Mouse (Mus musculus): Measurements from ENCODE around the gene Spout1. TPM values are rescaled to one million over a fixed set of nuclear protein-coding genes. Genes with fewer than 3 reads are reported as not detected.
"Not testable (repeated sequence)": the region's sequence is repeated elsewhere in the genome, so short reads cannot be mapped to it uniquely, and the experiment has no call there.

The Spout1 gene
- polyA plus RNA-seq, 1 experiment from 2014 or later: 21.7 TPM

- H3K27ac ChIP-seq (ENCODE audit: low read length): no peak overlapping the region
- H3K4me2 ChIP-seq (replicated peaks; ENCODE audit: low read depth, low read length): no peak overlapping the region
- no peaks in the 10 kb centered on the region for H3K9me3 ChIP-seq (ENCODE audit: low read length)
- no peaks in the 10 kb centered on the region for H3K27me3 ChIP-seq (replicated peaks; ENCODE audit: insufficient read depth, low read length)
- no peak for DNase-seq (ENCODE audit: low spot score)
- TF ChIP-seq CTCF (IDR thresholded peaks at IDR 0.05) (no peak), EP300 (IDR thresholded peaks at IDR 0.05) (no peak)
- peaks cover 13% of the 10 kb centered on the region; the same call in 1 of the 2 replicates for H3K4me1 ChIP-seq (ENCODE audit: insufficient read depth, low read depth, low read length)
- no peak overlapping the region for H3K4me3 ChIP-seq (ENCODE audit: low read depth, low read length)
- 94% methylated on average over 20 of the region's 20 CpGs for WGBS
- peaks cover 19% of the 10 kb centered on the region for H3K36me3 ChIP-seq (ENCODE audit: insufficient read depth, low read length)
- no peak overlapping the region for H3K9ac ChIP-seq (replicated peaks; ENCODE audit: low read depth)
- ATAC-seq: no peak
These were observed 4.6 kb downstream of the Spout1 start for GRCm38 (mm10) chr2:30173541-30174240.

GRCm38 (mm10) chr2:30171997-30172382, 6.3 kb downstream of the Spout1 start:
- ATAC-seq: no peak; the same call in 1 of the 2 replicates
- Histone ChIP-seq H3K9me3 (ENCODE audit: low read length) (no peaks in the 10 kb centered on the region), H3K27me3 (replicated peaks; ENCODE audit: insufficient read depth, low read length) (no peaks in the 10 kb centered on the region), H3K4me1 (ENCODE audit: insufficient read depth, low read depth, low read length) (peaks cover 5% of the 10 kb centered on the region; the same call in 1 of the 2 replicates), H3K9ac (replicated peaks; ENCODE audit: low read depth) (peak overlapping the region; percentile 55), H3K27ac (ENCODE audit: low read length) (peak overlapping the region; percentile 86; the same call in 1 of the 2 replicates), H3K36me3 (ENCODE audit: insufficient read depth, low read length) (peaks cover 19% of the 10 kb centered on the region), H3K4me3 (ENCODE audit: low read depth, low read length) (peak overlapping the region; percentile 57), H3K4me2 (replicated peaks; ENCODE audit: low read depth, low read length) (peak overlapping the region; percentile 96)
- no peak for DNase-seq (ENCODE audit: low spot score)
- 1% methylated on average over 19 of the region's 19 CpGs for WGBS
- no peak for TF ChIP-seq EP300 (IDR thresholded peaks at IDR 0.05)
- no peak for TF ChIP-seq CTCF (IDR thresholded peaks at IDR 0.05)

GRCm38 (mm10) chr2:30171371-30171996, 6.8 kb downstream of the Spout1 start, which contains the start of gene Endog:
Endog (plus strand) TSS chr2:30171493.
- Histone ChIP-seq H3K9ac (replicated peaks; ENCODE audit: low read depth) (peak within 1 kb of the TSS; percentile 55), H3K27me3 (replicated peaks; ENCODE audit: insufficient read depth, low read length) (no peaks in the 10 kb centered on the region), H3K27ac (ENCODE audit: low read length) (peak within 1 kb of the TSS; percentile 86), H3K36me3 (ENCODE audit: insufficient read depth, low read length) (peaks cover 19% of the 10 kb centered on the region), H3K9me3 (ENCODE audit: low read length) (no peaks in the 10 kb centered on the region), H3K4me2 (replicated peaks; ENCODE audit: low read depth, low read length) (peak within 1 kb of the TSS; percentile 96), H3K4me1 (ENCODE audit: insufficient read depth, low read depth, low read length) (peaks cover 5% of the 10 kb centered on the region; the same call in 1 of the 2 replicates), H3K4me3 (ENCODE audit: low read depth, low read length) (peak within 1 kb of the TSS; percentile 57)
- peak; percentile 98 for ATAC-seq
- WGBS: under 1% methylated on average over 55 of the region's 75 CpGs
- DNase-seq (ENCODE audit: low spot score): peak; percentile 92
- TF ChIP-seq EP300 (IDR thresholded peaks at IDR 0.05): no peak
- TF ChIP-seq CTCF (IDR thresholded peaks at IDR 0.05): no peak

- H3K4me3 ChIP-seq (ENCODE audit: low read depth, low read length): no peak overlapping the region
- no peak overlapping the region for H3K4me2 ChIP-seq (replicated peaks; ENCODE audit: low read depth, low read length)
- H3K36me3 ChIP-seq (ENCODE audit: insufficient read depth, low read length): no peaks in the 10 kb centered on the region
- no peaks in the 10 kb centered on the region for H3K9me3 ChIP-seq (ENCODE audit: low read length)
- H3K27ac ChIP-seq (ENCODE audit: low read length): no peak overlapping the region
- TF ChIP-seq EP300 (IDR thresholded peaks at IDR 0.05) (no peak), CTCF (IDR thresholded peaks at IDR 0.05) (peak; percentile 51)
- WGBS: 62% methylated on average over 4 of the region's 4 CpGs
- H3K4me1 ChIP-seq (ENCODE audit: insufficient read depth, low read depth, low read length): no peaks in the 10 kb centered on the region
- ATAC-seq: no peak
- H3K9ac ChIP-seq (replicated peaks; ENCODE audit: low read depth): no peak overlapping the region
- H3K27me3 ChIP-seq (replicated peaks; ENCODE audit: insufficient read depth, low read length): no peaks in the 10 kb centered on the region
- no peak for DNase-seq (ENCODE audit: low spot score)
These were observed 11.6 kb downstream of the Spout1 start for GRCm38 (mm10) chr2:30166677-30167076.

- ATAC-seq (no peak), DNase-seq (ENCODE audit: low spot score) (no peak)
- WGBS: 36% methylated on average over 9 of the region's 9 CpGs
- H3K9me3 ChIP-seq (ENCODE audit: low read length): no peaks in the 10 kb centered on the region
- no peak overlapping the region for H3K9ac ChIP-seq (replicated peaks; ENCODE audit: low read depth)
- H3K36me3 ChIP-seq (ENCODE audit: insufficient read depth, low read length): no peaks in the 10 kb centered on the region
- H3K27me3 ChIP-seq (replicated peaks; ENCODE audit: insufficient read depth, low read length): no peaks in the 10 kb centered on the region
- H3K4me1 ChIP-seq (ENCODE audit: insufficient read depth, low read depth, low read length): no peaks in the 10 kb centered on the region
- no peak for TF ChIP-seq EP300 (IDR thresholded peaks at IDR 0.05)
- no peak for TF ChIP-seq CTCF (IDR thresholded peaks at IDR 0.05)
- no peak overlapping the region for H3K4me3 ChIP-seq (ENCODE audit: low read depth, low read length)
- no peak overlapping the region for H3K27ac ChIP-seq (ENCODE audit: low read length)
- no peak overlapping the region for H3K4me2 ChIP-seq (replicated peaks; ENCODE audit: low read depth, low read length)
These were observed 13.8 kb downstream of the Spout1 start for GRCm38 (mm10) chr2:30164340-30164932.

- H3K27me3 ChIP-seq (replicated peaks; ENCODE audit: insufficient read depth, low read length): no peaks in the 10 kb centered on the region
- TF ChIP-seq EP300 (IDR thresholded peaks at IDR 0.05) (no peak), CTCF (IDR thresholded peaks at IDR 0.05) (peak; percentile 85)
- no peak overlapping the region for H3K9ac ChIP-seq (replicated peaks; ENCODE audit: low read depth)
- H3K27ac ChIP-seq (ENCODE audit: low read length): no peak overlapping the region
- H3K4me3 ChIP-seq (ENCODE audit: low read depth, low read length): no peak overlapping the region
- H3K4me1 ChIP-seq (ENCODE audit: insufficient read depth, low read depth, low read length): no peaks in the 10 kb centered on the region
- H3K9me3 ChIP-seq (ENCODE audit: low read length): no peaks in the 10 kb centered on the region
- no peaks in the 10 kb centered on the region for H3K36me3 ChIP-seq (ENCODE audit: insufficient read depth, low read length)
- ATAC-seq (no peak), DNase-seq (ENCODE audit: low spot score) (peak; percentile 65)
- H3K4me2 ChIP-seq (replicated peaks; ENCODE audit: low read depth, low read length): no peak overlapping the region
These were observed 16.4 kb downstream of the Spout1 start for GRCm38 (mm10) chr2:30161809-30162208.

GRCm38 (mm10) chr2:30159871-30160270, 18.4 kb downstream of the Spout1 start:
- ATAC-seq; H3K27me3 ChIP-seq (replicated peaks; ENCODE audit: insufficient read depth, low read length); H3K36me3 ChIP-seq (ENCODE audit: insufficient read depth, low read length); H3K9me3 ChIP-seq (ENCODE audit: low read length); H3K9ac ChIP-seq (replicated peaks; ENCODE audit: low read depth); H3K4me1 ChIP-seq (ENCODE audit: insufficient read depth, low read depth, low read length); DNase-seq (ENCODE audit: low spot score); H3K4me3 ChIP-seq (ENCODE audit: low read depth, low read length); H3K4me2 ChIP-seq (replicated peaks; ENCODE audit: low read depth, low read length); H3K27ac ChIP-seq (ENCODE audit: low read length): not testable (repeated sequence)
- WGBS: 83% methylated on average over 4 of the region's 10 CpGs

All from lung, postnatal 0 days (tissue).